In the genomic region with DNA sequence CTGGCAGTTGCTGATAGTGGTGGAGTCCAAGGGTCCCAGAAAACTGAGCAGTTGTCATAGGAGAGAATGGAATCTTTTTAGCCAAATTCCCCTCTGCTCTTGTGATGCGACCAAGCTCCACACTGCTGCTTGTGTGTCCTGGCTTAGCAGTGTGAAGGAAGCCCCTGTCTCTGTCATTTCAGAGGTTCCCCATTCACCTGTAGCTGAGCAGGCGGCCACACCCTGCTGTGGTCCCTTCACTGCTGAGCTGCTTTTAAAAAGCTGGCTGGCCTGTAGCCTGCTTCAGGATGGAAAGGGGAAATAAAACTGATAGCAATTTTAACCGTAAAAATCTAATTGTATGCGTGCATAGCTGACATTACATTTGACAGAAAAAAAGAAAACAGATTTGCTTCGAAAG, we compare ENCODE assay signal across 1 mouse cellular context.
TF ChIP-seq lines count a peak whose summit lies in the region.

No protein-coding gene starts in this region.

TF ChIP-seq in CH12.LX, 34 proteins besides CTCF, POLR2A, EP300 and RAD21:
- TF ChIP-seq UBTF (IDR thresholded peaks at IDR 0.05; ENCODE audit: low read depth, low read length) (no peak), MAZ (IDR thresholded peaks at IDR 0.05; ENCODE audit: low read depth, low read length) (no peak), MXI1 (IDR thresholded peaks at IDR 0.05; ENCODE audit: low read depth, low read length) (no peak)
